In the genomic region with DNA sequence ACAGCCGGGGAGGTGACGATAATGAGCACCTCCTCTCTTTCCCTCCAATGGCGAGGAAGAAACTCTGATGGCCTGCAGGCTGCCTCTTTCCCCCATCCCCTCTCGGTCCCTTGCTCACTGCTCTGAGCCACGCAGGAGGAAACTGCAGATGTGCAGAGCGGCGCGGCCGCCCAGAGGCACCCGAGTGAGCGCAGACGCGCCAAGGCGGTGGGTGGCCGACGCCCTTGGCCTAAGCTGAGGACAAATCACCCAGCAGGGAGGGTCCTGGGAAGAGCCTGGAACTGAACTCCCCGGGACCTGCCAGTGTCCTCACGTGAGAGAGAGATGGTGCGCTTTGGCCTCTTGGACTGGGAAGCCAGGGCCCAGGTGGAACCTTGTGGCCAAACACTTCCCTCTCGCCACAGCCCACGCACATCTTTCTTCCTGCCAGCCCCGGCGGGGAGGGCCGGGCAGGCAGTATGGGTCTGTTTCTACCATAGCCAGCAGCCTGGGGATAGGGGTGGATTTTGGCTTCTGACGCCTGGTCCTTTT, we compare ENCODE assay signal across 8 mouse cellular contexts.
DNase-seq lines count a peak whose midpoint lies in the region; ATAC-seq and TF ChIP-seq lines count a peak whose summit lies in the region.

No protein-coding gene starts in this region.

- 0 out of 2 replicates have a peak overlapping the region, but pooled peaks have one; percentile 17 for H3K27ac ChIP-seq in kidney, embryonic 16.5 days (ENCODE audit: low read length)
- H3K27ac ChIP-seq in ES-E14 (ENCODE audit: insufficient read depth, low read depth, low read length, poor library complexity, severe bottlenecking) = no peak overlapping the region
- peak overlapping the region; percentile 87 for H3K27ac ChIP-seq in forebrain, embryonic 13.5 days
- H3K27ac ChIP-seq in stomach, embryonic 14.5 days (ENCODE audit: low read length) = no peak overlapping the region

- no peak for DNase-seq in kidney, adult 9 months
- DNase-seq in ES-E14 (ENCODE audit: low read depth, low spot score) = peak; percentile 37
- peak; percentile 24 to 48 for DNase-seq in heart, postnatal 36 days
- DNase-seq in lung, postnatal 10 days = peak; percentile 29
- DNase-seq in layer of hippocampus, adult 18-20 months (ENCODE audit: low spot score in 2 of 2) = no peak

- WGBS in kidney, embryonic 16.5 days = 8% methylated on average over 25 of the region's 25 CpGs
- 2% methylated on average over 25 of the region's 25 CpGs for WGBS in forebrain, embryonic 13.5 days
- 8% methylated on average over 25 of the region's 25 CpGs for WGBS in stomach, embryonic 14.5 days

- no peaks in the 10 kb centered on the region for H3K36me3 ChIP-seq in kidney, embryonic 16.5 days (ENCODE audit: insufficient read depth, low read length)
- H3K36me3 ChIP-seq in ES-E14 (ENCODE audit: control insufficient read depth, insufficient read depth, low read length, poor library complexity, severe bottlenecking) = peaks cover 2% of the 10 kb centered on the region; the same call in 1 of the 2 replicates
- H3K36me3 ChIP-seq in forebrain, embryonic 13.5 days (ENCODE audit: poor library complexity, severe bottlenecking) = no peaks in the 10 kb centered on the region
- H3K36me3 ChIP-seq in stomach, embryonic 14.5 days (ENCODE audit: control insufficient read depth, insufficient read depth, low read length) = no peaks in the 10 kb centered on the region

- in situ Hi-C loops in ES-E14 (cut with MboI; ENCODE audit: low sequenced_read_pairs in 2 of 2, unreplicated experiment in 2 of 2) = no loop called here

- peak overlapping the region; percentile 55 for H3K9ac ChIP-seq in kidney, embryonic 16.5 days (replicated peaks; ENCODE audit: low read length)
- peak overlapping the region; percentile 50 for H3K9ac ChIP-seq in ES-E14 (ENCODE audit: insufficient read depth, low read depth, low read length, poor library complexity, severe bottlenecking)
- H3K9ac ChIP-seq in forebrain, embryonic 13.5 days = peak overlapping the region; percentile 64
- H3K9ac ChIP-seq in stomach, embryonic 14.5 days (replicated peaks; ENCODE audit: low read depth, low read length) = no peak overlapping the region; the same call in 1 of the 2 replicates

- H3K4me3 ChIP-seq in kidney, embryonic 16.5 days (ENCODE audit: low read length) = peak overlapping the region; percentile 40
- H3K4me3 ChIP-seq in ES-E14 (ENCODE audit: insufficient read depth in 1 of 2, low read depth in 1 of 2, low read length in 2 of 2, poor library complexity in 1 of 2, severe bottlenecking in 1 of 2) = peak overlapping the region; percentile 51 to 62
- H3K4me3 ChIP-seq in forebrain, embryonic 13.5 days = peak overlapping the region; percentile 31
- peak overlapping the region; percentile 22 for H3K4me3 ChIP-seq in stomach, embryonic 14.5 days (ENCODE audit: low read depth, low read length)

- H3K4me1 ChIP-seq in kidney, embryonic 16.5 days (ENCODE audit: insufficient read depth, low read length) = peaks cover 39% of the 10 kb centered on the region
- H3K4me1 ChIP-seq in ES-E14 (ENCODE audit: control insufficient read depth in 2 of 2, insufficient read depth in 2 of 2, low read length in 2 of 2, poor library complexity in 1 of 2) = peaks cover 0 to 12% of the 10 kb centered on the region in 2 experiments; a peak in 1 of 4 replicates
- peaks cover 71% of the 10 kb centered on the region for H3K4me1 ChIP-seq in forebrain, embryonic 13.5 days
- H3K4me1 ChIP-seq in stomach, embryonic 14.5 days (ENCODE audit: control insufficient read depth, insufficient read depth, low read length) = peaks cover 20% of the 10 kb centered on the region

- intact Hi-C loops in heart, postnatal 36 days (cut with DNase I) = loop anchor here (1.0 to 5.0 kb wide), 3 partner anchors 52 to 359 kb away; no protein-coding TSS in a partner anchor

- no peaks in the 10 kb centered on the region for H3K9me3 ChIP-seq in kidney, embryonic 16.5 days (ENCODE audit: low read length)
- no peaks in the 10 kb centered on the region for H3K9me3 ChIP-seq in ES-E14 (ENCODE audit: control insufficient read depth, insufficient read depth, low read depth, low read length)
- no peaks in the 10 kb centered on the region for H3K9me3 ChIP-seq in forebrain, embryonic 13.5 days (replicated peaks)
- no peaks in the 10 kb centered on the region for H3K9me3 ChIP-seq in stomach, embryonic 14.5 days (ENCODE audit: control insufficient read depth, low read depth, low read length)

- ATAC-seq in kidney, embryonic 16.5 days (ENCODE audit: low FRiP score, low TSS enrichment) = peak; percentile 53
- ATAC-seq in forebrain, embryonic 13.5 days = peak; percentile 31
- peak; percentile 39; the same call in 1 of the 2 replicates for ATAC-seq in stomach, embryonic 14.5 days (ENCODE audit: insufficient number of reproducible peaks, insufficient read depth, low FRiP score, low read depth)

- H3K27me3 ChIP-seq in kidney, embryonic 16.5 days (ENCODE audit: insufficient read depth, low read length) = peaks cover 19% of the 10 kb centered on the region; the same call in 1 of the 2 replicates
- peaks cover 19% of the 10 kb centered on the region for H3K27me3 ChIP-seq in forebrain, embryonic 13.5 days
- H3K27me3 ChIP-seq in stomach, embryonic 14.5 days (ENCODE audit: control insufficient read depth, insufficient read depth, low read length) = peaks cover 15% of the 10 kb centered on the region; the same call in 1 of the 2 replicates

- peak overlapping the region; percentile 63 for H3K4me2 ChIP-seq in kidney, embryonic 16.5 days (replicated peaks; ENCODE audit: low read depth, low read length)
- peak overlapping the region; percentile 60 for H3K4me2 ChIP-seq in forebrain, embryonic 13.5 days
- peak overlapping the region; percentile 50 for H3K4me2 ChIP-seq in stomach, embryonic 14.5 days (replicated peaks; ENCODE audit: low read depth, low read length)

TF ChIP-seq in ES-E14, 5 proteins besides CTCF, POLR2A, EP300 and RAD21:
- TF ChIP-seq MAFK (IDR thresholded peaks at IDR 0.05; ENCODE audit: insufficient read depth, low read depth, low read length) (no peak), CHD2 (IDR thresholded peaks at IDR 0.05; ENCODE audit: low read depth, low read length) (no peak), ZC3H11A (IDR thresholded peaks at IDR 0.05; ENCODE audit: borderline replicate concordance, low read depth, low read length) (no peak), ZNF384 (IDR thresholded peaks at IDR 0.05; ENCODE audit: low read depth, low read length) (no peak), HCFC1 (IDR thresholded peaks at IDR 0.05; ENCODE audit: borderline replicate concordance, insufficient read depth, low read length) (no peak)

Comparison
In these comparisons a context has a peak if more than half of its experiments do, and no peak if none do; other contexts are left out.
1. H3K27ac ChIP-seq: peak in kidney, embryonic 16.5 days (single experiment) and forebrain, embryonic 13.5 days (single experiment); none in ES-E14 (single experiment) and stomach, embryonic 14.5 days (single experiment).
2. DNase-seq: peak in ES-E14 (single experiment), heart, postnatal 36 days (2 of 2) and lung, postnatal 10 days (single experiment); none in kidney, adult 9 months (single experiment) and layer of hippocampus, adult 18-20 months (0 of 2).
3. Peak in every context shown above with its lines, with median percentiles within 50 percentile points of each other: ATAC-seq, H3K4me2 ChIP-seq and H3K4me3 ChIP-seq.